Mouse (Mus musculus) adrenal gland, postnatal 4 days (tissue): ENCODE measurements around the gene Tnr. TPM values are rescaled to one million over a fixed set of nuclear protein-coding genes. Genes with fewer than 3 reads are reported as not detected.
"Not testable (repeated sequence)": the region's sequence is repeated elsewhere in the genome, so short reads cannot be mapped to it uniquely, and the experiment has no call there.

Experiments
- DNase-seq, 2 experiments: peaks; one replicate each; pipeline ENCODE4 v3.0.0; 2021 to 2022; ENCODE audit warnings: low spot score in 2 of 2, mixed read lengths in 2 of 2
- total RNA-seq, 2 experiments: library from RNA; stranded (reverse); gene quantifications; 2 replicates each; pipeline ENCODE4 v1.2.3; 2021

Gene Tnr
- total RNA-seq, 2 experiments from 2014 or later: 2.6 to 4.9 TPM

DNA sequence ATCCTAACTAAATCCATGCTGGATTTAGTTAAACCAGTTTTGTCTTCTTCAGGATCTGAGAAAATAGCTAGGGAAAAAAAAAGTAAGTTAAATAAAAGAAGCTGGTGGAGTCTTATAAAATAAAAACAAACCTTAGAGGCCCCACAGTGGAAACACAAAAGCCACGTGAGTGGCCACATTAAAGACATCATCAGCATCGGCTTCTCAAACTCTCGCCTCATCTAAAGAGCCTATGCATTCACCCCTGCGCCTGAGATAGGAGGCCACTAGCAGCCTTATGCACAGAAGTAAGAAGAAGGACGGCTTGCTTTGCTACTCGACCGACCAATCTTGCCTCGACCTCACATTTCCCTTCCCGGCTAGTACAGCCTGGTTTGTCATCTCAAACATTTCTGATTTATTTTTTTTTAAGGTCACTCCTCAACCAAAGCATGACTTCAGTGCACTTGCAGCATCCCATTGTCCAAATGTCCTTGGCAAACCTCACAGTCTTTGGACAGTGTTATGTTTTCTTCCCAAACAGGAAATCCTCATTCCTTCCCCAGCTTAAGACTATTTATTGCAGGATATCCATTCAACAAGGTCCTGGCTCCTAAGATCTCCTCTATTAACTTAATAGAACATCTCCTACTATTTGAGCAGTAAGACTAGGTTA is 405.2 kb downstream of the Tnr start:
- DNase-seq: no peak

- DNase-seq: no peak
These were observed 408.5 kb downstream of the Tnr start for GRCm38 (mm10) chr1:159932092-159932491.

DNA sequence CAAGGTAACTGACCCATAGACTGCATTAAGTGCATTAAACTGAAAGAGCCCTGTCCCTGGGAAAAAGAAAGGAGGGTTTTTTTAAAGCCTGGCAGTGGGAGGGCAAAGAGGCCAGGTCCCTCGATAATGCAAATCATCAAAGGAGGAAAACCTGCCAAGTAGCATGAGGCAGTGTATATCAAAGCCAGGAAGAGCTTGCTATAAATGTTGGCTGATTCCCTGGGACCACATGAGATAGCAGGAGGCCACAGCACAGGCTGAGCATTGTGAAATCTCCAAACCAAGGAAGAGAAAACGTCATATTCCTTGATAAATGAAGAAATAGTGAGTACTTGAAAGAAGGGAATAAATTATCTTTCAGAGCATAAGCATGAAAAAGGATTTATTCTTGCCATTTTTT is 409.0 kb downstream of the Tnr start:
- DNase-seq: no peak

DNA sequence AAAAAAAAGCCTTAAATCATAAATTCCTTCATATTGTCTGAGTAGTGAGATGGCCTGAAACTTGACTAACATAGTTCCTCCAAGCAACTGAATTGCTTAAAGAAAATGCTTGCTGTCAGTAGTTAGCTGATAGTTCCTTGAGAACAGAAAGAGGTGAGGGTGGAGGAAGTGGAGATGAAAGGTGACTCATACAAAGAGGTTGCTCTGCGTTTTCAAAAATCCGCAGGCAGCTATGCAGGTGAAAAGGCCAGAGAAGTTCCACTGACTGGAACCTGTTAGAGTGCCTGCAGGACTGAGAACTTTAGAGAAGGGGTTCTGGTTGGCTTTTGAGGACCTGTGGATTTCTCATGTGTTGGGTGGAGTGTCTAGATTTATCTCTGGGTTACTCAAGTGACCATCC is 414.9 kb downstream of the Tnr start:
- DNase-seq: no peak

DNA sequence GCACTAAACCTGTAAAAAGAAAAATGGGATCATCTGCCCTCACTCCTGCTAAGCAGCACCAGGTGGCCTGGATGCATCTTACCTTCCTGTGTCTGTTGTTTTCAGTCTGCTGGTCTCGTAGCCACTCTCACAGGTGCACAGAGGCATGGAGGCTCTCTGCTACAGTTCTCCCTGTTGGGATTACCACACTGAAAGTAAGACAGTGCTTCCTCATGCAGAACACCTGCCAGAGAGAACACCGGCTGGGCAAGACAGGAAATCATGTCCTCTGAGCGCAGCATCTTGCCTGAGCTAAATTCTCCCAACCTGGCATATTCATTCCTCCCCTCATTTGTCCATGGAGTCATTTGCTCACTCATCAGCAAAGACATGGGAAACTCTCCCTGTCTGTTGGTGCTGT is 415.8 kb downstream of the Tnr start:
- DNase-seq: no peak

- no peak for DNase-seq
These were observed 430.0 kb downstream of the Tnr start for GRCm38 (mm10) chr1:159953526-159953925.

GRCm38 (mm10) chr1:159963351-159963750 is 439.8 kb downstream of the Tnr start:
- DNase-seq: no peak

DNA sequence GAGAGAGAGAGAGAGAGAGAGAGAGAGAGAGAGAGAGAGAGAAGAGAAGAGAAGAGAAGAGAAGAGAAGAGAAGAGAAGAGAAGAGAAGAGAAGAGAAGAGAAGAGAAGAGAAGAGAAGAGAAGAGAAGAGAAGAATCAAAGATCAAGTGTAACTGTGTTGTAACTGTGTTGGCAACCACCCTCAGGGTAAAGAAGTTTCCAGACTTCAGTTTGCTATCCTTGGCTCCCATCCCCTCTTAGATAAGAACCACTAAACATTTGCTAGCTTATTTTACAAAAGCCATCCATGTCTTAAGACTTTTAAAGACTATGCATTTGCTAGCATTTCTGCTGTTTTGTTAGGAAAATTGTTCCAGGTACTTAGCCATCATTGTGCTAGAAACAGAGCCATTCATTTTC is 442.7 kb downstream of the Tnr start:
- not testable (repeated sequence) for DNase-seq

- no peak for DNase-seq
These were observed 444.8 kb downstream of the Tnr start for GRCm38 (mm10) chr1:159968395-159968794.

- no peak for DNase-seq
These were observed 454.2 kb downstream of the Tnr start for GRCm38 (mm10) chr1:159977786-159978185.

- no peak for DNase-seq
These were observed 455.5 kb downstream of the Tnr start for GRCm38 (mm10) chr1:159979096-159979495.

- DNase-seq: no peak
These were observed 456.8 kb downstream of the Tnr start for GRCm38 (mm10) chr1:159980355-159980754.
